Mouse (Mus musculus): ENCODE measurements at regions not wholly inside any gene's neighbourhood (a gene's known extent, or its start where the extent isn't known, plus 50 kb on each side); places are given as distances from the start of the nearest gene placed in this dataset.

- no peak for TF ChIP-seq TAL1 (conservative IDR thresholded peaks at IDR 0.05; ENCODE audit: low read depth, low read length)
- TF ChIP-seq GATA1 (IDR thresholded peaks at IDR 0.05; ENCODE audit: borderline replicate concordance, low read length), result no peak
Observed at GRCm38 (mm10) chr8:78945607-78946006, 82.6 kb upstream of the Zfp827 start.
